Mouse (Mus musculus) R1 (cell line): ENCODE data around the gene Vegfd.
A peak's percentile ranks its signal among the peaks of the same experiment; 100 is the strongest.

Experiments
- DNase-seq: peaks from one replicate; pipeline ENCODE4 v3.0.0-alpha.2; 2018; ENCODE audit warnings: low read depth, low spot score

Vegfd gene

GRCm38 (mm10) chrX:164373081-164373480, at the start of gene Vegfd:
Gene Vegfd (plus strand): TSS chrX:164373378.
- DNase-seq: no peak

GRCm38 (mm10) chrX:164323391-164323913, 49.7 kb upstream of the Vegfd start:
- no peak for DNase-seq

GRCm38 (mm10) chrX:164330351-164330750, 42.8 kb upstream of the Vegfd start:
- DNase-seq: no peak

- DNase-seq: no peak
These were observed 42.4 kb upstream of the Vegfd start for GRCm38 (mm10) chrX:164330766-164331165.

GRCm38 (mm10) chrX:164338591-164338990, 34.6 kb upstream of the Vegfd start:
- DNase-seq: no peak

GRCm38 (mm10) chrX:164345359-164345938, 27.7 kb upstream of the Vegfd start:
- DNase-seq: no peak

GRCm38 (mm10) chrX:164348937-164349336, 24.2 kb upstream of the Vegfd start:
- DNase-seq: no peak

- no peak for DNase-seq
These were observed 7.9 kb upstream of the Vegfd start for GRCm38 (mm10) chrX:164365153-164365865.

- DNase-seq: no peak
These were observed 2.6 kb upstream of the Vegfd start for GRCm38 (mm10) chrX:164370576-164370975.

- no peak for DNase-seq
These were observed 1.4 kb downstream of the Vegfd start for GRCm38 (mm10) chrX:164374586-164374985.

GRCm38 (mm10) chrX:164379721-164380120, 6.5 kb downstream of the Vegfd start:
- DNase-seq: no peak

GRCm38 (mm10) chrX:164381618-164382408, 8.6 kb downstream of the Vegfd start:
- peak; percentile 95 for DNase-seq

- no peak for DNase-seq
These were observed 20.9 kb downstream of the Vegfd start for GRCm38 (mm10) chrX:164394091-164394490.

GRCm38 (mm10) chrX:164398456-164398855, 25.3 kb downstream of the Vegfd start:
- DNase-seq: peak; percentile 54

- no peak for DNase-seq
These were observed 32.0 kb downstream of the Vegfd start for GRCm38 (mm10) chrX:164405080-164405649.

- no peak for DNase-seq
These were observed 33.2 kb downstream of the Vegfd start for GRCm38 (mm10) chrX:164406133-164407022.

- DNase-seq: no peak
These were observed 35.2 kb downstream of the Vegfd start for GRCm38 (mm10) chrX:164408301-164408927.

GRCm38 (mm10) chrX:164410562-164410961, 37.4 kb downstream of the Vegfd start:
- DNase-seq: no peak

- no peak for DNase-seq
These were observed 43.6 kb downstream of the Vegfd start for GRCm38 (mm10) chrX:164416803-164417202.

- DNase-seq: no peak
These were observed 44.8 kb downstream of the Vegfd start for GRCm38 (mm10) chrX:164418008-164418407.
